Mouse (Mus musculus) cerebellum, postnatal 14 days (tissue): ENCODE data around the gene Nxpe4.

ENCODE experiments used
- DNase-seq, 2 experiments: peaks; one replicate each; pipeline ENCODE4 v3.0.0; 2021; ENCODE audit warnings: mixed read lengths in 2 of 2

Gene Nxpe4

GRCm38 (mm10) chr9:48338783-48339455, 177.1 kb downstream of the Nxpe4 start:
- DNase-seq = no peak

- DNase-seq = no peak
Observed at GRCm38 (mm10) chr9:48339563-48339962, 177.7 kb downstream of the Nxpe4 start.

GRCm38 (mm10) chr9:48340708-48341380, 179.0 kb downstream of the Nxpe4 start:
- no peak for DNase-seq

DNA sequence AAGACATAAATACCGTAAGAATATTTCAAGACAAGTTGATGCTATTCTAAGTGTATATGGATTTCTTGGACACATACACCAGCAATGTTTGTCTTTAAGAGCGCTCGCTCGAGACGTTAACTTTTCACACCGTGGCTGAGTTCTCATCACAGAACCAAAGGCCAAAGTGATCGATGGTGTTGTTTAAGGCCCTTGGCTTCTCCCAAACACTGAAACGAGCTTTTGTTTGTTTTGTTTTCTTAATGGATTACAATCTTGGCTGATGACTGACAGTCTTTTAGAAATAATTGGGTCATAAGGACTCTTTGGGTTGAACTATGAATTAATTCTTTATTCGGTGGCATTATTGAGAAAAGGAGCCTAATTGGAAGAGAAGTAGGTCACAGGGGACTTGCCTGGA, 183.6 kb downstream of the Nxpe4 start:
- no peak for DNase-seq

DNA sequence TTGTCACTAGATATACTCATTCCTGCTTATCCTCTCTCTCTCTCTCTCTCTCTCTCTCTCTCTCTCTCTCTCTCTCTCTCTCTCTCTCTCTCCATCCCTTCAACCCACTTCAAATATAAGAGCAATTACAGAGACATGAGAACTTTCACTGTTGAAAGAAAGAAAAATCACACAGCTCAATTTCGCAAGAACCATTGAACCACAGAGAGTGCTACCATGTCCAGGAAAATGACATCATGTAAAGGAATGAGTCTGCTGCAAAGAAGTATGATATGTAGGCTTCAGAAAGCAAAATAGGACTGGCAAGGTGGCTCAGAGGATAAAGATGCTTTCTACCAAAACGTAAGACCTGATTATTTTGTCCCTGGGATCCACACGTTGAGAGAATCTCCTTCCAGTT, 184.0 kb downstream of the Nxpe4 start:
- DNase-seq = no peak

DNA sequence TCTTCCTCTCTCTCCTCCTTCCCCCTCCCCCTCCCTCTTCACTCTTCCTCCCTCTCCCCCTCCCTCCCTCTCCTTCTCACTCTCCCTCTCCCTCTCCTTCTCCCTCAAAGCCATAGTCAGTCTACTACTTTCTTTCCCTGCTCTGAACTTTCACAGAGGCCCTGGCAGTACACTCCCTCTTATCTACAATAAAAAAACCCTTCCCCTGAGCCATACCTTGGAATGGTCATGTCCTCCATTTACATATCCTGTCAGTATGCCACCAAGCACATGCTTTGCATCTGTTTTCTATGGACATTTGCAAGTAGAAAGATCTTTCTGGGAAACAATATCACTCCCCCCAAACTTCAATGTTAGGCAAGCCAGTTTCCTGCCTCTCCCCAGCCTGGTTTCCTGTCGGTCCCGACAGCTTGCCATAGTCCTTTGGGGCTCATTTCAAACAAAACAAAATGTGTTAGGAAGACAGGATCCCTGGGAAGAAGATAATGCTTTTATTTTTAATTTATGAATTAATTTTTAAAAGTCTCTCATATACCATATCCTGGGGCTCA, 191.4 kb downstream of the Nxpe4 start, which contains the start of gene Nxpe2:
Gene Nxpe2 (minus strand): TSS at position 307 of the 551 bp plus-strand sequence.
- no peak for DNase-seq

DNA sequence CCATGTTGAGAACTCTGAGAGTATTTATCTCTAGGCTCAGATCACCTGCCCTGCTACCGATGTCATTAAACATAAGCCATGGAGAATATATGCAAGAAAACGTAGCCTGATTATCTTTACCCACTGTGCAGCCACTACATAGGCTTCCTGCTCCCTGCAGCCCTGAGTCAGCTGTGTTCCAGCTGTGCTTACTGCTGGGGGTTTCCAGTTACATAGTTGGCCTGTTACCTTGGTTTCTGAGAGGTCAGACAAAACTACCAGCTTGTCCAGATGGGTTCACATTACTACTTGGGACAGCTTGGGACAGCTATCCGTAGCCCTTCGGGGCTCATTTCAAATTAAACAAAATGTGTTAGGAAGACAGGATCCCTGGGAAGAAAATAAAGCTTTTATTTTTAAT, 192.3 kb downstream of the Nxpe4 start:
- DNase-seq = no peak

- peak; percentile 83 to 86 for DNase-seq
Observed at GRCm38 (mm10) chr9:48354793-48355192, 193.0 kb downstream of the Nxpe4 start.

GRCm38 (mm10) chr9:48357097-48357496, 195.3 kb downstream of the Nxpe4 start:
- DNase-seq = no peak

DNA sequence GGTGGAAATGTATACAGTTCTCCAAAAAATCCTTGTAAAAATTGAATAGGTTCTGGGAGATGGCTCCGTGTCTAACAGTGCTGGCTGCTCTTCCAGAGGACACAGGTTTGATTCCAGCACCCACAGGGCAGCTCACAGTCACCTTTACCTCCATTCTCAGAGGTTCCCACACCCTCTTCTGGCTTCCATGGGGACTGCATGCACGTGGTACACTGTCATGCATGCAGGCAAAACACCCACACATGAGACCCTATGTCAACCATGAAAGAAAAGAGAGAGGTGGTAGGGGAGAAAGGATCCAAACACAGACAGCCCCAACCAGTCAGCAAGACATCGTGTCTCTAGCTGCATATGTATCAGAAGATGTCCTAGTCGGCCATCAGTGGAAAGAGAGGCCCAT, 199.0 kb downstream of the Nxpe4 start:
- peak in 1 of 2 experiments; percentile 9 for DNase-seq

- no peak for DNase-seq
Observed at GRCm38 (mm10) chr9:48361815-48362631, 200.2 kb downstream of the Nxpe4 start.

- no peak for DNase-seq
Observed at GRCm38 (mm10) chr9:48362743-48363142, 200.9 kb downstream of the Nxpe4 start.

DNA sequence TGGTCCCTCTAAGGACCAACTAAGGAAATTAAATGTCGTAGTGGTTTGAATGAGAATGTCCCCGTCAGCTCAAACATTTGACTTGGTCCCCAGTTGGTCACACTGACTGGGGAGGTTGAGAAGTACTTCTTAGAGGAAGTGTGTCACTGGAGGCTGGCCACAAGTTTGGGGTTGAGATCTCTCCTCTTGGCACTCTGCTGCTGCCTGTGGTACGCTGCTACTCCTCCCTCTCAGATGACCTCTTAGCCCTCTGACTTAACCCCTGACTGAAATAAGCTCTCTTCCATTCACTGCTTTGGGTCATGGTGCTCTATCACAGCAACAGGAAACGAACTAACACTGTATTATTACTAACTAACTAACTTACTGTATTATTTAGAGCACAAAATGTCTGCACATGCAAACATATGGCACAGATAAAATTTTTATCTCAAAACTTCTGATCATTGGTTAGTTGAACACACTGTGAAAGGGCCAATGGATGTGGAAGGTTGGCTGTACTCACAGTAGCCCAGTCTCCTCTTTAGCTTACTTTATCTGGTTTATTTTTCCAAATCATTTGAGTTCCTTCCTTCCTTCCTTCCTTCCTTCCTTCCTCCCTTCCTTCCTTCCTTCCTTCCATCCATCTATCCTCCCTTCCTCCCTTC, 211.5 kb downstream of the Nxpe4 start:
- DNase-seq = no peak

- no peak for DNase-seq
Observed at GRCm38 (mm10) chr9:48374357-48374756, 212.5 kb downstream of the Nxpe4 start.

GRCm38 (mm10) chr9:48388451-48388850, 226.6 kb downstream of the Nxpe4 start:
- no peak for DNase-seq

- DNase-seq = no peak
Observed at GRCm38 (mm10) chr9:48389983-48390382, 228.2 kb downstream of the Nxpe4 start.

DNA sequence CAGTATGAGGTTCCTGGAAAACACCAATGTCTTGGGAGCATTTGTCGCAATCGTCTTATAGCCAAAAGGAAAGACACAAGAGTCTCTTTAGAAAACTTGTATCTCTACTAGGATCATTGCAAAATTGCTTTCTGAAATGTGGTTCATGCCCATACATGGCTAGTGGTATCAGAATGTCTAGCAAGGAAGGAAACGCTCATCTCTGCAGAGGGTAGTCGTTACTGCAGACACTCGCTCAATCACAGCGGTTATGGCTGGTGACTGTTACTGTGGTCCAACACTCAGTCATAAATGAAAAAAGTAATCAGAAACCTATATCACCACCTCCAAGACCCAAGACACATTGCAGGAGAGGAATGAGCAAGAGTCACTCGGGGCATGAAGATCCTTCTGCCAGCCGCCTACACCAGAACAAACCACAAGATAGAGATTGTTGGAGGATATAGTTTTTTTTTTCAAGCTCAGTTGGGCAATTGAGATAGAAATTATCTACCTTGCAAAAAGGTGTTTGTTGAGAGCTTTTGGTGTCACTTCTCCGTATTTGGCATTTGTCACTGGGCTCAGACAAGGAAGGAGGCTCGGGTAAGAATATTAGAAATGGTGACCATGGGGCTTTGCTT, 241.9 kb downstream of the Nxpe4 start:
- no peak for DNase-seq

- DNase-seq = no peak
Observed at GRCm38 (mm10) chr9:48404687-48405086, 242.9 kb downstream of the Nxpe4 start.

GRCm38 (mm10) chr9:48407549-48408327, 245.9 kb downstream of the Nxpe4 start:
- DNase-seq = no peak

DNA sequence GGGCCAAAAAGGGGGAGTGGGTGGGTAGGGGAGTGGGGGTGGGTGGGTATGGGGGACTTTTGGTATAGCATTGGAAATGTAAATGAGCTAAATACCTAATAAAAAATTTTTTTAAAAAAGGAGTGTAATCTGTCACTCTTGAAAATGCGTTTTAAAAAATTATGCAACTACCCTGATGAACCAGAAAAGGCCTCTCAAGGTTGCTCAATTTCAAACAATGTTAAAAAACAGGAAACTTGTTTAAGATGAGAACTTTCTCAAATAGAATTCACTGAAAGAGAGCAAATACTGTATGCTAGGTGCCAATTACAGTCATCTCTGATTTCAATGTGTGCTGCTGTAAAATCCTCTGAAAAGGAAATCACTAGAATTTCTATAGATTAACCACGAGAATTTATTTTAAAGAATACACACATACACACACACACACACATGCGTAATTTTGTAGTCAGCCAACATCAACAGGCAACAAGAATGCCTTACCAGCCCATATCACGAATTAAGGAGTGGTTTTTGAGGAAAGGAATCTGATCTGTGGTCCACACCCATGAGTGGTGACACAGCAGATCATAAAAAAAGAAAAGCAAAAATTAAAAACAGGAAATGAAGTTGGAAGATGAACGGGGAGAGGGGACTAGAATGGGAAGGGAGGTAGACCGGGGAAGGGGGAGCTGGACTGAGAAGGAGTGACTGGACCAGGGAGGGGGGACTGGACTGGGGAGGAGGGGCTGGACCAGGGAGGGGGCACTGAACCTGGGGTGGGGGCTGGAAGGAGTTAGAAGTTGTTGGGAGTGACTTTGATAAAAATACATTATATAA, 248.6 kb downstream of the Nxpe4 start:
- no peak for DNase-seq

GRCm38 (mm10) chr9:48413591-48413990, 251.8 kb downstream of the Nxpe4 start:
- no peak for DNase-seq
